Mouse (Mus musculus): ENCODE measurements at regions not wholly inside any gene's neighbourhood (a gene's known extent, or its start where the extent isn't known, plus 50 kb on each side); places are given as distances from the start of the nearest gene placed in this dataset.

DNA sequence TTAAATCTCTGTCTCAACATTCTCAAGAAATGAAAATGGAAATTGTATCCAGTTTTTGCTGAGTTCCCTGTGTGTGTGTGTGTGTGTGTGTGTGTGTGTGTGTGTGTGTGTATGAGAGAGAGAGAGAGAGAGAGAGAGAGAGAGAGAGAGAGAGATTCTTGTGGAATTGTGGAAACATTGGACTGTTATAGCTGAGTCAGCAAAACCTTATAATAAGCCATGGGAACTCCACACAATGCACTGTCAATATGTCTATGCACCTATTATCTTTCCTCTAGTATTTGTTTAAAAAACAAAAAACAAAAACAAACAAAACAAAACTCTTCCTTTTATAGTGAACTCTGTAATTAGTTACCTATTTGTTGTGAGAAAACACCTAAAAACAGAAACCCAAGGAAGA is 1845.2 kb upstream of the Cdh20 start:
- H3K9ac ChIP-seq (ENCODE audit: insufficient read depth, low read depth, low read length, poor library complexity, severe bottlenecking) = no peak overlapping the region
- no peaks in the 10 kb centered on the region for H3K36me3 ChIP-seq (ENCODE audit: control insufficient read depth, insufficient read depth, low read length, poor library complexity, severe bottlenecking)
- no peaks in the 10 kb centered on the region for H3K9me3 ChIP-seq (ENCODE audit: control insufficient read depth, insufficient read depth, low read depth, low read length)
- no peaks in the 10 kb centered on the region for H3K4me1 ChIP-seq (ENCODE audit: control insufficient read depth in 2 of 2, insufficient read depth in 2 of 2, low read length in 2 of 2, poor library complexity in 1 of 2)
- in situ Hi-C loops (cut with MboI; ENCODE audit: low sequenced_read_pairs in 2 of 2, unreplicated experiment in 2 of 2) = no loop called here
- no peak overlapping the region for H3K4me3 ChIP-seq (ENCODE audit: insufficient read depth in 1 of 2, low read depth in 1 of 2, low read length in 2 of 2, poor library complexity in 1 of 2, severe bottlenecking in 1 of 2)
- DNase-seq (ENCODE audit: low read depth, low spot score) = no peak
- peak; percentile 93 for TF ChIP-seq MAFK (IDR thresholded peaks at IDR 0.05; ENCODE audit: insufficient read depth, low read depth, low read length)
- TF ChIP-seq ZNF384 (IDR thresholded peaks at IDR 0.05; ENCODE audit: low read depth, low read length) = no peak
- no peak for TF ChIP-seq ZC3H11A (IDR thresholded peaks at IDR 0.05; ENCODE audit: borderline replicate concordance, low read depth, low read length)
- TF ChIP-seq HCFC1 (IDR thresholded peaks at IDR 0.05; ENCODE audit: borderline replicate concordance, insufficient read depth, low read length) = no peak
- no peak for TF ChIP-seq CHD2 (IDR thresholded peaks at IDR 0.05; ENCODE audit: low read depth, low read length)
- no peak overlapping the region for H3K27ac ChIP-seq (ENCODE audit: insufficient read depth, low read depth, low read length, poor library complexity, severe bottlenecking)

Data from ES-E14 (cell line).